Mouse (Mus musculus) liver, postnatal 0 days (tissue): Measurements from ENCODE around the gene Syn3.

Experiments used
- CTCF ChIP-seq: sonication (generic); IDR thresholded peaks from 2 replicates; pipeline ENCODE4 v1.5.1; 2016; ENCODE audit warnings: antibody characterized with exemption, low read depth
- EP300 ChIP-seq: IDR thresholded peaks from 2 replicates; pipeline ENCODE4 v1.6.1; 2016; ENCODE audit warnings: antibody characterized with exemption, low read depth, mild to moderate bottlenecking

DNA sequence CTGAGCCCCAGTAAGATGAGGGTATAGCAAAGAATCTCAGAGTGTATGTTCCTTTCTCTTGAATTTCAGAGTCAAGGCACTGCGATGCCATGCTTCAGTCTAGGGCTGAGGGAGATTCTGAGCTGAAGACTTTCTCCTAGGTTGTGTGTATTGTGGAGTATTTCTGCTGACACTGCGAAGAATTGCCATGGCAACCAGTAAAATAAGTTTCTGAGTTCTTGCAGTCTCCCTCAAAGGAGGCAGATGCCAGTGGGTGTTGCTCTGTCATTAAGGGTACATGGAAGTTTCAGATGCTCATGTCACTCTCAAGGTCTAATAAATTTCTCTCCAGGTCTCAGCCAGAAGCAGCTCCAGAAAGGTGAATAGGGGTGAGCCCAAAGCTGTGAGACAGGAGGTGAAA is 3.4 kb upstream of the Syn3 start:
- no peak for TF ChIP-seq CTCF
- no peak for TF ChIP-seq EP300
